Mouse (Mus musculus): ENCODE measurements around the gene A230072I06Rik. TPM values are rescaled to one million over a fixed set of nuclear protein-coding genes. Genes with fewer than 3 reads are reported as not detected.
A peak's percentile ranks its signal among the peaks of the same experiment; 100 is the strongest.

The A230072I06Rik gene
- total RNA-seq, 2 experiments from 2014 or later, result not detected

- intact Hi-C loops (cut with DNase I), result no loop called here
- peak; percentile 60 to 71 for DNase-seq (ENCODE audit: low spot score in 2 of 2)
These were observed 41.3 kb downstream of the A230072I06Rik start for GRCm38 (mm10) chr8:12319755-12320455.

- intact Hi-C loops (cut with DNase I), result no loop called here
- DNase-seq (ENCODE audit: low spot score in 2 of 2), result no peak
These were observed 43.5 kb downstream of the A230072I06Rik start for GRCm38 (mm10) chr8:12322071-12322470.

- intact Hi-C loops (cut with DNase I), result no loop called here
- no peak for DNase-seq (ENCODE audit: low spot score in 2 of 2)
These were observed 44.6 kb downstream of the A230072I06Rik start for GRCm38 (mm10) chr8:12323238-12323637.

GRCm38 (mm10) chr8:12324561-12324960, 45.9 kb downstream of the A230072I06Rik start:
- intact Hi-C loops (cut with DNase I), result no loop called here
- DNase-seq (ENCODE audit: low spot score in 2 of 2), result no peak

- DNase-seq (ENCODE audit: low spot score in 2 of 2), result no peak
- intact Hi-C loops (cut with DNase I), result loop anchor here (5.0 kb wide), 1 partner anchor 62 kb away; no protein-coding TSS in a partner anchor
These were observed 46.5 kb downstream of the A230072I06Rik start for GRCm38 (mm10) chr8:12324991-12325601.

GRCm38 (mm10) chr8:12327187-12327586, 48.6 kb downstream of the A230072I06Rik start:
- no peak for DNase-seq (ENCODE audit: low spot score in 2 of 2)
- intact Hi-C loops (cut with DNase I), result loop anchor here (5.0 kb wide), 1 partner anchor 60 kb away; no protein-coding TSS in a partner anchor

GRCm38 (mm10) chr8:12327707-12328471, 49.3 kb downstream of the A230072I06Rik start:
- DNase-seq (ENCODE audit: low spot score in 2 of 2), result no peak
- intact Hi-C loops (cut with DNase I), result loop anchor here (5.0 kb wide), 1 partner anchor 59 kb away; no protein-coding TSS in a partner anchor

- DNase-seq (ENCODE audit: low spot score in 2 of 2), result no peak
- intact Hi-C loops (cut with DNase I), result loop anchor here (5.0 kb wide), 1 partner anchor 59 kb away; no protein-coding TSS in a partner anchor
These were observed 49.9 kb downstream of the A230072I06Rik start for GRCm38 (mm10) chr8:12328476-12328875.

GRCm38 (mm10) chr8:12330066-12330465, 51.4 kb downstream of the A230072I06Rik start:
- DNase-seq (ENCODE audit: low spot score in 2 of 2), result no peak
- intact Hi-C loops (cut with DNase I), result no loop called here

Other genes starting within 250 kb of the A230072I06Rik start
- 10 to 100 TPM in 1 of 2 experiments, 1 to 10 TPM in 1; 6.1 to 10.4 TPM for gene Sox1, start 116.5 kb downstream of the A230072I06Rik start, total RNA-seq (2021)